In genomic region chr15:50267542-50267941, GRCm38 (mm10) we compare ENCODE assay signal across 15 mouse cellular contexts.
A peak's percentile ranks its signal among the peaks of the same experiment; 100 is the strongest.
DNase-seq lines count a peak whose midpoint lies in the region; ATAC-seq and TF ChIP-seq lines count a peak whose summit lies in the region.
"Had no signal": no experiment of that assay in that cellular context is flagged by ENCODE, and none has a peak within 500 bp of the region (broad histone marks: within the 10 kb centered on the region; RNA-seq: fewer than 3 reads in every experiment).

No protein-coding gene starts in this region.

- no peaks in the 10 kb centered on the region for H3K27me3 ChIP-seq in stomach, embryonic 14.5 days (ENCODE audit: control insufficient read depth, insufficient read depth, low read length)
- no peaks in the 10 kb centered on the region for H3K27me3 ChIP-seq in stomach, postnatal 0 days (ENCODE audit: control insufficient read depth, insufficient read depth, low read length)
- H3K27me3 ChIP-seq in intestine, embryonic 15.5 days (replicated peaks): no peaks in the 10 kb centered on the region
- H3K27me3 ChIP-seq: forebrain, embryonic 13.5 days; heart, embryonic 13.5 days; limb, embryonic 12.5 days; midbrain, embryonic 15.5 days had no signal

- H3K4me2 ChIP-seq in stomach, embryonic 14.5 days (replicated peaks; ENCODE audit: low read depth, low read length): no peak overlapping the region
- no peak overlapping the region for H3K4me2 ChIP-seq in stomach, postnatal 0 days (replicated peaks; ENCODE audit: low read depth)
- H3K4me2 ChIP-seq in intestine, embryonic 15.5 days (replicated peaks): no peak overlapping the region
- H3K4me2 ChIP-seq: forebrain, embryonic 13.5 days; heart, embryonic 13.5 days; limb, embryonic 12.5 days; midbrain, embryonic 15.5 days had no signal

- H3K4me1 ChIP-seq in stomach, embryonic 14.5 days (ENCODE audit: control insufficient read depth, insufficient read depth, low read length): 0 out of 2 replicates have a peak, but pooled peaks cover 3% of the 10 kb centered on the region
- no peaks in the 10 kb centered on the region for H3K4me1 ChIP-seq in stomach, postnatal 0 days (replicated peaks; ENCODE audit: control insufficient read depth, insufficient read depth)
- no peaks in the 10 kb centered on the region for H3K4me1 ChIP-seq in intestine, embryonic 15.5 days (replicated peaks)
- H3K4me1 ChIP-seq: forebrain, embryonic 13.5 days; heart, embryonic 13.5 days; limb, embryonic 12.5 days; midbrain, embryonic 15.5 days had no signal

- no peaks in the 10 kb centered on the region for H3K36me3 ChIP-seq in stomach, embryonic 14.5 days (ENCODE audit: control insufficient read depth, insufficient read depth, low read length)
- no peaks in the 10 kb centered on the region for H3K36me3 ChIP-seq in stomach, postnatal 0 days (ENCODE audit: control insufficient read depth, insufficient read depth, low read length)
- H3K36me3 ChIP-seq in intestine, embryonic 15.5 days: no peaks in the 10 kb centered on the region
- H3K36me3 ChIP-seq: heart, embryonic 13.5 days; limb, embryonic 12.5 days; midbrain, embryonic 15.5 days had no signal

- peak; percentile 26 for DNase-seq in kidney, adult 11 months
- no peak for DNase-seq in kidney, postnatal 4 days
- DNase-seq in stomach, postnatal 0 days (ENCODE audit: low spot score): no peak
- DNase-seq in thymus, postnatal 10 days (ENCODE audit: low spot score in 2 of 2): no peak
- DNase-seq in frontal cortex, postnatal 14 days (ENCODE audit: low spot score in 2 of 2): no peak
- DNase-seq: cerebellum, adult 9-10 months; heart, postnatal 4 days; spleen, adult 18-20 months had no signal

- H3K27ac ChIP-seq in stomach, embryonic 14.5 days (ENCODE audit: low read length): peak overlapping the region; percentile 23; the same call in 1 of the 2 replicates
- no peak overlapping the region for H3K27ac ChIP-seq in stomach, postnatal 0 days (replicated peaks)
- no peak overlapping the region; the same call in 1 of the 2 replicates for H3K27ac ChIP-seq in intestine, embryonic 15.5 days
- H3K27ac ChIP-seq: forebrain, embryonic 13.5 days; heart, embryonic 13.5 days; limb, embryonic 12.5 days; midbrain, embryonic 15.5 days had no signal

- H3K4me3 ChIP-seq in stomach, embryonic 14.5 days (ENCODE audit: low read depth, low read length): no peak overlapping the region
- no peak overlapping the region for H3K4me3 ChIP-seq in stomach, postnatal 0 days (ENCODE audit: low read depth, low read length)
- no peak overlapping the region for H3K4me3 ChIP-seq in intestine, embryonic 15.5 days (replicated peaks)
- H3K4me3 ChIP-seq: forebrain, embryonic 13.5 days; heart, embryonic 13.5 days; limb, embryonic 12.5 days; midbrain, embryonic 15.5 days had no signal

- H3K9me3 ChIP-seq in stomach, embryonic 14.5 days (ENCODE audit: control insufficient read depth, low read depth, low read length): no peaks in the 10 kb centered on the region
- no peaks in the 10 kb centered on the region for H3K9me3 ChIP-seq in stomach, postnatal 0 days (ENCODE audit: control insufficient read depth, low read length)
- no peaks in the 10 kb centered on the region for H3K9me3 ChIP-seq in intestine, embryonic 15.5 days
- H3K9me3 ChIP-seq: forebrain, embryonic 13.5 days; heart, embryonic 13.5 days; limb, embryonic 12.5 days; midbrain, embryonic 15.5 days had no signal

- WGBS in stomach, embryonic 14.5 days: 29% methylated on average over 1 of the region's 1 CpGs
- WGBS in stomach, postnatal 0 days: 24% methylated on average over 1 of the region's 1 CpGs
- WGBS in intestine, embryonic 15.5 days: 38% methylated on average over 1 of the region's 1 CpGs

- TF ChIP-seq CTCF in stomach, postnatal 0 days (IDR thresholded peaks at IDR 0.05; ENCODE audit: low read depth): no peak

- TF ChIP-seq EP300 in stomach, postnatal 0 days (optimal IDR thresholded peaks at IDR 0.05): no peak

- no peak overlapping the region for H3K9ac ChIP-seq in stomach, embryonic 14.5 days (replicated peaks; ENCODE audit: low read depth, low read length)
- H3K9ac ChIP-seq in stomach, postnatal 0 days (ENCODE audit: low read length): no peak overlapping the region
- no peak overlapping the region for H3K9ac ChIP-seq in intestine, embryonic 15.5 days
- H3K9ac ChIP-seq: forebrain, embryonic 13.5 days; heart, embryonic 13.5 days; limb, embryonic 12.5 days; midbrain, embryonic 15.5 days had no signal

- ATAC-seq in stomach, embryonic 14.5 days (ENCODE audit: insufficient number of reproducible peaks, insufficient read depth, low FRiP score, low read depth): peak; percentile 74; the same call in 1 of the 2 replicates
- no peak for ATAC-seq in stomach, postnatal 0 days (ENCODE audit: low FRiP score, low TSS enrichment)
- peak; percentile 62; the same call in 1 of the 2 replicates for ATAC-seq in intestine, embryonic 15.5 days
- ATAC-seq: activated CD4-positive, CD25-positive, alpha-beta regulatory T cell, adult 4 months; forebrain, embryonic 13.5 days; midbrain, embryonic 15.5 days had no signal
